Mouse (Mus musculus) heart, postnatal 0 days (tissue): ENCODE measurements at regions not wholly inside any gene's neighbourhood (a gene's known extent, or its start where the extent isn't known, plus 50 kb on each side); places are given as distances from the start of the nearest gene placed in this dataset.
A peak's percentile ranks its signal among the peaks of the same experiment; 100 is the strongest.

Experiments
- ATAC-seq: fragments of 200-750 bp; cut with Nextera tagmentation; 2 replicates; pipeline ENCODE4 v1.8.0; 2017; ENCODE audit warnings: low read depth, moderate number of reproducible peaks, moderate library complexity; ENCODE audit not compliant: insufficient read depth
- DNase-seq: peaks from one replicate; pipeline ENCODE4 v3.0.0-alpha.2; 2016; ENCODE audit warnings: low spot score
- H3K27ac ChIP-seq: fragments of 300-500 bp; sonication (generic); 2 replicates; pipeline ENCODE4 v1.5.1; 2014; ENCODE audit warnings: low read depth, mild to moderate bottlenecking
- H3K27me3 ChIP-seq: fragments of 300-500 bp; sonication (generic); 2 replicates; pipeline ENCODE4 v1.6.1; 2014; ENCODE audit warnings: low read length, mixed read lengths; ENCODE audit not compliant: control insufficient read depth, insufficient read depth
- H3K36me3 ChIP-seq: fragments of 300-500 bp; sonication (generic); replicated peaks from 2 replicates; pipeline ENCODE4 v1.6.1; 2014; ENCODE audit warnings: low read length, mixed read lengths; ENCODE audit not compliant: control insufficient read depth, insufficient read depth
- H3K4me1 ChIP-seq: fragments of 300-500 bp; sonication (generic); 2 replicates; pipeline ENCODE4 v1.6.1; 2014; ENCODE audit warnings: antibody characterized with exemption; ENCODE audit not compliant: control insufficient read depth, insufficient read depth
- H3K4me2 ChIP-seq: fragments of 300-500 bp; sonication (generic); 2 replicates; pipeline ENCODE4 v1.6.1; 2014; ENCODE audit warnings: low read depth, mild to moderate bottlenecking, low read length, moderate library complexity
- H3K4me3 ChIP-seq: fragments of 300-500 bp; sonication (generic); 2 replicates; pipeline ENCODE4 v1.5.1; 2014; ENCODE audit warnings: low read depth, low read length
- H3K9ac ChIP-seq: fragments of 300-500 bp; sonication (generic); replicated peaks from 2 replicates; pipeline ENCODE4 v1.6.1; 2014; ENCODE audit warnings: low read depth, low read length, mixed read lengths
- H3K9me3 ChIP-seq: fragments of 300-500 bp; sonication (generic); replicated peaks from 2 replicates; pipeline ENCODE4 v1.6.1; 2016; ENCODE audit warnings: low read length; ENCODE audit not compliant: control insufficient read depth
- CTCF ChIP-seq: IDR thresholded peaks from 2 replicates; pipeline ENCODE4 v1.5.1; 2016; ENCODE audit warnings: antibody characterized with exemption, control low read depth, low read depth
- EP300 ChIP-seq: IDR thresholded peaks from 2 replicates; pipeline ENCODE4 v1.6.1; 2016; ENCODE audit warnings: antibody characterized with exemption, low read depth
- whole genome bisulfite sequencing: fragments of 180-500 bp; shearing (Covaris S2); extraction: QIAGEN DNeasy Blood & Tissue Kit; methylation state at CpG from one replicate; pipeline ENCODE4 v1.1.7; 2014; 5-methylcytosine and 5-hydroxymethylcytosine counted together

GRCm38 (mm10) chr6:6745394-6745793 is 117.7 kb upstream of the Dlx6 start:
- no peak for ATAC-seq
- TF ChIP-seq EP300 (no peak), CTCF (no peak)

GRCm38 (mm10) chr6:6779157-6779556 is 84.0 kb upstream of the Dlx6 start:
- ATAC-seq (peak; percentile 74), DNase-seq (peak; percentile 26)
- peaks cover 2% of the 10 kb centered on the region for H3K4me1 ChIP-seq
- H3K9me3 ChIP-seq = no peaks in the 10 kb centered on the region
- no peak overlapping the region for H3K27ac ChIP-seq
- no peaks in the 10 kb centered on the region for H3K36me3 ChIP-seq
- 11% methylated on average over 1 of the region's 1 CpGs for WGBS
- TF ChIP-seq CTCF = no peak
- no peak for TF ChIP-seq EP300
- H3K27me3 ChIP-seq = no peaks in the 10 kb centered on the region
- no peak overlapping the region for H3K4me3 ChIP-seq
- H3K9ac ChIP-seq = no peak overlapping the region
- no peak overlapping the region for H3K4me2 ChIP-seq

More at GRCm38 (mm10) chr6:6745394-6745793, 117.7 kb upstream of the Dlx6 start:
- H3K4me2 ChIP-seq = no peak overlapping the region
- no peaks in the 10 kb centered on the region for H3K36me3 ChIP-seq
- H3K27me3 ChIP-seq = no peaks in the 10 kb centered on the region
- DNase-seq = no peak
- WGBS = 38% methylated on average over 3 of the region's 3 CpGs
- no peak overlapping the region for H3K9ac ChIP-seq
- H3K9me3 ChIP-seq = no peaks in the 10 kb centered on the region
- no peak overlapping the region for H3K4me3 ChIP-seq
- no peak overlapping the region for H3K27ac ChIP-seq
- H3K4me1 ChIP-seq = no peaks in the 10 kb centered on the region

GRCm38 (mm10) chr6:6781556-6781955 is 81.6 kb upstream of the Dlx6 start:
- Histone ChIP-seq H3K4me2 (no peak overlapping the region), H3K9ac (no peak overlapping the region), H3K36me3 (no peaks in the 10 kb centered on the region), H3K4me3 (no peak overlapping the region), H3K27ac (no peak overlapping the region), H3K27me3 (no peaks in the 10 kb centered on the region), H3K9me3 (no peaks in the 10 kb centered on the region), H3K4me1 (peaks cover 6% of the 10 kb centered on the region; the same call in 1 of the 2 replicates)
- no peak for TF ChIP-seq CTCF
- no peak for TF ChIP-seq EP300
- DNase-seq (no peak), ATAC-seq (no peak)
- WGBS = 25% methylated on average over 3 of the region's 3 CpGs

- Histone ChIP-seq H3K4me3 (no peak overlapping the region), H3K4me1 (0 out of 2 replicates have a peak, but pooled peaks cover 6% of the 10 kb centered on the region), H3K4me2 (no peak overlapping the region), H3K9ac (no peak overlapping the region), H3K27ac (no peak overlapping the region), H3K27me3 (no peaks in the 10 kb centered on the region), H3K36me3 (no peaks in the 10 kb centered on the region), H3K9me3 (no peaks in the 10 kb centered on the region)
- peak; percentile 39; the same call in 1 of the 2 replicates for ATAC-seq
- no peak for TF ChIP-seq EP300
- no peak for TF ChIP-seq CTCF
- 4% methylated on average over 1 of the region's 1 CpGs for WGBS
- no peak for DNase-seq
These were observed 77.1 kb upstream of the Dlx6 start for GRCm38 (mm10) chr6:6785939-6786490.

GRCm38 (mm10) chr6:6787490-6787889 is 75.6 kb upstream of the Dlx6 start:
- DNase-seq (no peak), ATAC-seq (no peak)
- H3K36me3 ChIP-seq = no peaks in the 10 kb centered on the region
- no peaks in the 10 kb centered on the region for H3K9me3 ChIP-seq
- 50% methylated on average over 4 of the region's 4 CpGs for WGBS
- 0 out of 2 replicates have a peak, but pooled peaks cover 6% of the 10 kb centered on the region for H3K4me1 ChIP-seq
- TF ChIP-seq EP300 (no peak), CTCF (no peak)
- no peak overlapping the region for H3K4me2 ChIP-seq
- H3K9ac ChIP-seq = no peak overlapping the region
- H3K4me3 ChIP-seq = no peak overlapping the region
- no peak overlapping the region for H3K27ac ChIP-seq
- H3K27me3 ChIP-seq = no peaks in the 10 kb centered on the region
